Mouse (Mus musculus) kidney, adult 9 months (tissue): Measurements from ENCODE around the gene Slc23a2.

ENCODE experiments used
- DNase-seq: peaks from one replicate; pipeline ENCODE4 v3.0.0; 2022

Gene Slc23a2

GRCm38 (mm10) chr2:132133436-132133835 is 11.5 kb downstream of the Slc23a2 start:
- no peak for DNase-seq

GRCm38 (mm10) chr2:132131266-132131665 is 13.6 kb downstream of the Slc23a2 start:
- DNase-seq, result peak; percentile 94

GRCm38 (mm10) chr2:132129980-132130379 is 14.9 kb downstream of the Slc23a2 start:
- DNase-seq, result no peak

- DNase-seq, result no peak
Measured at GRCm38 (mm10) chr2:132129247-132129646, 15.7 kb downstream of the Slc23a2 start.

- DNase-seq, result no peak
Measured at GRCm38 (mm10) chr2:132127904-132128303, 17.0 kb downstream of the Slc23a2 start.

- DNase-seq, result no peak
Measured at GRCm38 (mm10) chr2:132126292-132126691, 18.6 kb downstream of the Slc23a2 start.

GRCm38 (mm10) chr2:132123063-132123462 is 21.8 kb downstream of the Slc23a2 start:
- DNase-seq, result no peak

GRCm38 (mm10) chr2:132121050-132121449 is 23.9 kb downstream of the Slc23a2 start:
- no peak for DNase-seq

- DNase-seq, result no peak
Measured at GRCm38 (mm10) chr2:132118646-132119045, 26.3 kb downstream of the Slc23a2 start.

GRCm38 (mm10) chr2:132115936-132116335 is 29.0 kb downstream of the Slc23a2 start:
- no peak for DNase-seq

- peak; percentile 39 for DNase-seq
Measured at GRCm38 (mm10) chr2:132115344-132115743, 29.6 kb downstream of the Slc23a2 start.

GRCm38 (mm10) chr2:132113962-132114759 is 30.7 kb downstream of the Slc23a2 start:
- DNase-seq, result peak; percentile 67

- no peak for DNase-seq
Measured at GRCm38 (mm10) chr2:132112319-132112718, 32.6 kb downstream of the Slc23a2 start.

- DNase-seq, result no peak
Measured at GRCm38 (mm10) chr2:132111905-132112304, 33.0 kb downstream of the Slc23a2 start.

- peak; percentile 80 for DNase-seq
Measured at GRCm38 (mm10) chr2:132111266-132111665, 33.6 kb downstream of the Slc23a2 start.

- peak; percentile 60 for DNase-seq
Measured at GRCm38 (mm10) chr2:132110702-132111101, 34.2 kb downstream of the Slc23a2 start.

GRCm38 (mm10) chr2:132108988-132109387 is 35.9 kb downstream of the Slc23a2 start:
- DNase-seq, result no peak

- DNase-seq, result peak; percentile 60
Measured at GRCm38 (mm10) chr2:132107611-132108010, 37.3 kb downstream of the Slc23a2 start.

- DNase-seq, result no peak
Measured at GRCm38 (mm10) chr2:132106069-132106468, 38.8 kb downstream of the Slc23a2 start.

- DNase-seq, result peak; percentile 62
Measured at GRCm38 (mm10) chr2:132103265-132103664, 41.6 kb downstream of the Slc23a2 start.

- peak; percentile 44 for DNase-seq
Measured at GRCm38 (mm10) chr2:132102505-132103130, 42.3 kb downstream of the Slc23a2 start.

GRCm38 (mm10) chr2:132098942-132099672 is 45.8 kb downstream of the Slc23a2 start:
- DNase-seq, result no peak

- DNase-seq, result no peak
Measured at GRCm38 (mm10) chr2:132098365-132098764, 46.5 kb downstream of the Slc23a2 start.

GRCm38 (mm10) chr2:132096582-132096981 is 48.3 kb downstream of the Slc23a2 start:
- no peak for DNase-seq
